Mouse (Mus musculus): ENCODE data around the gene Gstm1. TPM values are rescaled to one million over a fixed set of nuclear protein-coding genes. Genes with fewer than 3 reads are reported as not detected.
"Not testable (repeated sequence)": the region's sequence is repeated elsewhere in the genome, so short reads cannot be mapped to it uniquely, and the experiment has no call there.

Gene Gstm1
- total RNA-seq (2015): 320 and 346 TPM in 2 replicates
- total RNA-seq (2017): 156 and 179 TPM in 2 replicates

GRCm38 (mm10) chr3:108017473-108018189 lies at the start of gene Gstm1:
Gene Gstm1 (minus strand): TSS chr3:108017973.
- peak; percentile 78 for ATAC-seq (ENCODE audit: poor library complexity, severe bottlenecking)

GRCm38 (mm10) chr3:108067370-108067934 lies 49.7 kb upstream of the Gstm1 start:
- ATAC-seq (ENCODE audit: poor library complexity, severe bottlenecking): no peak

- ATAC-seq (ENCODE audit: poor library complexity, severe bottlenecking): no peak
Measured at GRCm38 (mm10) chr3:108065551-108065950, 47.8 kb upstream of the Gstm1 start.

- no peak for ATAC-seq (ENCODE audit: poor library complexity, severe bottlenecking)
Measured at GRCm38 (mm10) chr3:108064672-108065071, 46.9 kb upstream of the Gstm1 start.

- ATAC-seq (ENCODE audit: poor library complexity, severe bottlenecking): no peak
Measured at GRCm38 (mm10) chr3:108062648-108063047, 44.9 kb upstream of the Gstm1 start.

- ATAC-seq (ENCODE audit: poor library complexity, severe bottlenecking): peak; percentile 87
Measured at GRCm38 (mm10) chr3:108061420-108061819, 43.6 kb upstream of the Gstm1 start.

GRCm38 (mm10) chr3:108050493-108050892 lies 32.7 kb upstream of the Gstm1 start:
- ATAC-seq (ENCODE audit: poor library complexity, severe bottlenecking): peak; percentile 91

GRCm38 (mm10) chr3:108048306-108048705 lies 30.5 kb upstream of the Gstm1 start:
- ATAC-seq (ENCODE audit: poor library complexity, severe bottlenecking): no peak

- ATAC-seq (ENCODE audit: poor library complexity, severe bottlenecking): no peak
Measured at GRCm38 (mm10) chr3:108046944-108047655, 29.3 kb upstream of the Gstm1 start.

- peak; percentile 97 for ATAC-seq (ENCODE audit: poor library complexity, severe bottlenecking)
Measured at GRCm38 (mm10) chr3:108044394-108045140, 26.8 kb upstream of the Gstm1 start, which contains the start of gene Gstm4. Gene Gstm4 (minus strand): TSS chr3:108044894.

GRCm38 (mm10) chr3:108033156-108033555 lies 15.4 kb upstream of the Gstm1 start:
- no peak for ATAC-seq (ENCODE audit: poor library complexity, severe bottlenecking)

- no peak for ATAC-seq (ENCODE audit: poor library complexity, severe bottlenecking)
Measured at GRCm38 (mm10) chr3:108032113-108032512, 14.3 kb upstream of the Gstm1 start.

GRCm38 (mm10) chr3:108028641-108029365 lies 11.0 kb upstream of the Gstm1 start:
- ATAC-seq (ENCODE audit: poor library complexity, severe bottlenecking): no peak

GRCm38 (mm10) chr3:108026597-108026996 lies 8.8 kb upstream of the Gstm1 start:
- ATAC-seq (ENCODE audit: poor library complexity, severe bottlenecking): no peak

- ATAC-seq (ENCODE audit: poor library complexity, severe bottlenecking): no peak
Measured at GRCm38 (mm10) chr3:108026049-108026448, 8.3 kb upstream of the Gstm1 start.

GRCm38 (mm10) chr3:108025318-108025717 lies 7.5 kb upstream of the Gstm1 start:
- no peak for ATAC-seq (ENCODE audit: poor library complexity, severe bottlenecking)

- ATAC-seq (ENCODE audit: poor library complexity, severe bottlenecking): peak; percentile 45
Measured at GRCm38 (mm10) chr3:108022650-108023049, 4.9 kb upstream of the Gstm1 start.

- not testable (repeated sequence) for ATAC-seq (ENCODE audit: poor library complexity, severe bottlenecking)
Measured at GRCm38 (mm10) chr3:108020351-108021022, 2.7 kb upstream of the Gstm1 start.

- ATAC-seq (ENCODE audit: poor library complexity, severe bottlenecking): not testable (repeated sequence)
Measured at GRCm38 (mm10) chr3:108019226-108019625, 1.5 kb upstream of the Gstm1 start.

Data from megakaryocyte, adult 5-6 weeks (primary cell).